Mouse (Mus musculus) cortical plate, adult 2 months (tissue): ENCODE results near the gene Dis3l.

Experiments used
- CTCF ChIP-seq: fragments of 200-500 bp; IDR thresholded peaks from 2 replicates; pipeline ENCODE4 v1.5.1; 2011; ENCODE audit warnings: mild to moderate bottlenecking, control low read depth, low read length; ENCODE audit not compliant: insufficient read depth; ENCODE audit errors: extremely low read depth
- POLR2A ChIP-seq: fragments of 200-500 bp; IDR thresholded peaks from 2 replicates; pipeline ENCODE4 v1.6.1; 2011; ENCODE audit warnings: mild to moderate bottlenecking, low read length, control low read depth; ENCODE audit not compliant: insufficient read depth; ENCODE audit errors: extremely low read depth

DNA sequence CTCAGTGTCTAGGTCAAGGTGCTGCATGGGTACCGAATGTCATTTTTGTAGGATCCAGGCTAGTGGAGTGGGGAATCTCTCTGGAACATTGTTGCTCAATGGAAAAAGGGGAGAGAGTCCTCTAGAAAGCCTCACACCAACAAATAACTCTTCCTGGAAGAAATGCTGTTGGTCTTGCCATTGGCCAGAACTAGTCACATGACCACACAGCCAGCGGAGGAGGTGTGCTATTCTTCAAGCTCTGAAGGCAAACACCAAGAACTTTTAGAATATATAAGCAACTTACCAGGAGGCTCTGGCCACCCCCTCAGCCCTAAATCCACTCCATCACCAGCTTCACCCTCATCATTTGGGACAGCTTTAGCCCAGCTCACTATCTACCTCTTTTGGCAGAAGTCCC is 2.6 kb upstream of the Dis3l start:
- no peak for TF ChIP-seq CTCF
- no peak for TF ChIP-seq POLR2A
